Mouse (Mus musculus): Measurements from ENCODE around the gene Rplp0. TPM values are rescaled to one million over a fixed set of nuclear protein-coding genes. Genes with fewer than 3 reads are reported as not detected.

The Rplp0 gene
- total RNA-seq, 2 experiments from 2014 or later: 651 to 667 TPM

GRCm38 (mm10) chr5:115525943-115526342, 33.3 kb upstream of the Rplp0 start:
- intact Hi-C loops (cut with DNase I): no loop called here

GRCm38 (mm10) chr5:115526456-115527202, 32.6 kb upstream of the Rplp0 start:
- no peak for DNase-seq (ENCODE audit: low spot score)
- intact Hi-C loops (cut with DNase I): no loop called here

More at GRCm38 (mm10) chr5:115525943-115526342, 33.3 kb upstream of the Rplp0 start:
- DNase-seq (ENCODE audit: low spot score): no peak

GRCm38 (mm10) chr5:115528128-115528527, 31.1 kb upstream of the Rplp0 start:
- DNase-seq (ENCODE audit: low spot score): no peak
- intact Hi-C loops (cut with DNase I): no loop called here

GRCm38 (mm10) chr5:115529364-115529741, 29.9 kb upstream of the Rplp0 start:
- intact Hi-C loops (cut with DNase I): no loop called here
- DNase-seq (ENCODE audit: low spot score): no peak

GRCm38 (mm10) chr5:115529742-115530446, 29.4 kb upstream of the Rplp0 start:
- DNase-seq (ENCODE audit: low spot score): no peak
- intact Hi-C loops (cut with DNase I): no loop called here

- DNase-seq (ENCODE audit: low spot score): no peak
- intact Hi-C loops (cut with DNase I): no loop called here
These were observed 28.8 kb upstream of the Rplp0 start for GRCm38 (mm10) chr5:115530447-115530809.

GRCm38 (mm10) chr5:115531671-115532270, 27.5 kb upstream of the Rplp0 start:
- intact Hi-C loops (cut with DNase I): no loop called here
- DNase-seq (ENCODE audit: low spot score): peak; percentile 83

- intact Hi-C loops (cut with DNase I): no loop called here
- peak; percentile 77 for DNase-seq (ENCODE audit: low spot score)
These were observed 25.0 kb upstream of the Rplp0 start for GRCm38 (mm10) chr5:115534290-115534731.

GRCm38 (mm10) chr5:115534856-115535255, 24.4 kb upstream of the Rplp0 start:
- no peak for DNase-seq (ENCODE audit: low spot score)
- intact Hi-C loops (cut with DNase I): no loop called here

GRCm38 (mm10) chr5:115535635-115536034, 23.6 kb upstream of the Rplp0 start:
- no peak for DNase-seq (ENCODE audit: low spot score)

GRCm38 (mm10) chr5:115538017-115538692, 21.1 kb upstream of the Rplp0 start:
- intact Hi-C loops (cut with DNase I): loop anchor here (1.0 kb wide), 1 partner anchor 32 kb away; the partner anchor contains the start of gene Pxn
- no peak for DNase-seq (ENCODE audit: low spot score)

More at GRCm38 (mm10) chr5:115535635-115536034, 23.6 kb upstream of the Rplp0 start:
- intact Hi-C loops (cut with DNase I): no loop called here

GRCm38 (mm10) chr5:115538693-115539043, 20.6 kb upstream of the Rplp0 start:
- peak; percentile 77 for DNase-seq (ENCODE audit: low spot score)
- intact Hi-C loops (cut with DNase I): loop anchor here (1.0 kb wide), 1 partner anchor 32 kb away; the partner anchor contains the start of gene Pxn

- no peak for DNase-seq (ENCODE audit: low spot score)
- intact Hi-C loops (cut with DNase I): no loop called here
These were observed 16.5 kb upstream of the Rplp0 start for GRCm38 (mm10) chr5:115542635-115543384.

- no peak for DNase-seq (ENCODE audit: low spot score)
- intact Hi-C loops (cut with DNase I): no loop called here
These were observed 15.6 kb upstream of the Rplp0 start for GRCm38 (mm10) chr5:115543509-115544253.

GRCm38 (mm10) chr5:115544655-115545185, 14.5 kb upstream of the Rplp0 start:
- DNase-seq (ENCODE audit: low spot score): no peak
- intact Hi-C loops (cut with DNase I): no loop called here

GRCm38 (mm10) chr5:115545636-115546035, 13.6 kb upstream of the Rplp0 start:
- intact Hi-C loops (cut with DNase I): no loop called here
- DNase-seq (ENCODE audit: low spot score): no peak

GRCm38 (mm10) chr5:115546536-115546935, 12.7 kb upstream of the Rplp0 start:
- intact Hi-C loops (cut with DNase I): no loop called here
- DNase-seq (ENCODE audit: low spot score): no peak

- intact Hi-C loops (cut with DNase I): no loop called here
- DNase-seq (ENCODE audit: low spot score): no peak
These were observed 12.3 kb upstream of the Rplp0 start for GRCm38 (mm10) chr5:115547014-115547413.

GRCm38 (mm10) chr5:115547421-115547820, 11.8 kb upstream of the Rplp0 start:
- intact Hi-C loops (cut with DNase I): no loop called here
- no peak for DNase-seq (ENCODE audit: low spot score)

Data from heart, postnatal 25 days (tissue).